Comparison of ENCODE assay signal across 31 mouse cellular contexts in genomic region chr7:31074713-31075069, GRCm38 (mm10). TPM values are rescaled to one million over a fixed set of nuclear protein-coding genes. Genes with fewer than 3 reads are reported as not detected.
DNase-seq lines count a peak whose midpoint lies in the region; ATAC-seq lines count a peak whose summit lies in the region.
"Had no signal": no experiment of that assay in that cellular context is flagged by ENCODE, and none has a peak within 500 bp of the region (broad histone marks: within the 10 kb centered on the region; RNA-seq: fewer than 3 reads in every experiment).

No protein-coding gene starts in this region.

- DNase-seq in layer of hippocampus, adult 11-12 months (ENCODE audit: low spot score), result peak; percentile 55
- DNase-seq in layer of hippocampus, postnatal 25 days (ENCODE audit: extremely low spot score in 1 of 2, low spot score in 1 of 2), result no peak
- peak; percentile 64 for DNase-seq in brain, adult 2 months (ENCODE audit: low read depth, low spot score)
- no peak for DNase-seq in embryonic facial prominence, embryonic 10.5 days (ENCODE audit: low spot score)
- no peak for DNase-seq in midbrain, embryonic 11.5 days (ENCODE audit: low spot score, missing footprints)
- DNase-seq: adrenal gland, postnatal 25 days; B cell, adult 2 months; gastrocnemius, postnatal 25 days; heart, postnatal 4 days; kidney, adult 9 months; kidney, postnatal 14 days; liver, embryonic 13.5 days; lung, adult 2 months; lung, postnatal 36 days; right cerebral cortex, adult 18-20 months; spleen, adult 18-20 months; thymus, adult 2 months; thymus, postnatal 36 days had no signal

- H3K4me3 ChIP-seq in embryonic facial prominence, embryonic 10.5 days, result no peak overlapping the region
- H3K4me3 ChIP-seq in stomach, embryonic 14.5 days (ENCODE audit: low read depth, low read length), result peak overlapping the region; percentile 30
- no peak overlapping the region for H3K4me3 ChIP-seq in heart, embryonic 12.5 days
- H3K4me3 ChIP-seq in midbrain, embryonic 11.5 days (ENCODE audit: low read depth, low read length), result no peak overlapping the region
- H3K4me3 ChIP-seq: forebrain, embryonic 13.5 days; liver, embryonic 13.5 days; midbrain, embryonic 12.5 days; myocyte; neural tube, embryonic 12.5 days had no signal

- no peak for ATAC-seq in stomach, embryonic 14.5 days (ENCODE audit: insufficient number of reproducible peaks, insufficient read depth, low FRiP score, low read depth)
- ATAC-seq in heart, embryonic 12.5 days (ENCODE audit: insufficient number of reproducible peaks, low FRiP score), result no peak
- no peak for ATAC-seq in midbrain, embryonic 11.5 days (ENCODE audit: low FRiP score)
- ATAC-seq: forebrain, embryonic 13.5 days; hindbrain, embryonic 16.5 days; intestine, postnatal 0 days had no signal

- H3K4me1 ChIP-seq in embryonic facial prominence, embryonic 10.5 days, result peaks cover 27% of the 10 kb centered on the region
- H3K4me1 ChIP-seq in stomach, embryonic 14.5 days (ENCODE audit: control insufficient read depth, insufficient read depth, low read length), result peaks cover 27% of the 10 kb centered on the region
- H3K4me1 ChIP-seq in heart, embryonic 12.5 days (replicated peaks), result peaks cover 5% of the 10 kb centered on the region; the same call in 1 of the 2 replicates
- no peaks in the 10 kb centered on the region for H3K4me1 ChIP-seq in midbrain, embryonic 11.5 days (ENCODE audit: control insufficient read depth, insufficient read depth, low read length)
- H3K4me1 ChIP-seq: midbrain, embryonic 12.5 days had no signal

- H3K36me3 ChIP-seq in embryonic facial prominence, embryonic 10.5 days (replicated peaks), result no peaks in the 10 kb centered on the region
- H3K36me3 ChIP-seq in stomach, embryonic 14.5 days (ENCODE audit: control insufficient read depth, insufficient read depth, low read length), result 0 out of 2 replicates have a peak, but pooled peaks cover 3% of the 10 kb centered on the region
- H3K36me3 ChIP-seq in heart, embryonic 12.5 days, result no peaks in the 10 kb centered on the region
- H3K36me3 ChIP-seq in midbrain, embryonic 11.5 days (ENCODE audit: control insufficient read depth, insufficient read depth, low read length), result no peaks in the 10 kb centered on the region
- H3K36me3 ChIP-seq: limb, embryonic 15.5 days; liver, embryonic 13.5 days; midbrain, embryonic 12.5 days; neural tube, embryonic 12.5 days had no signal

- H3K9ac ChIP-seq in stomach, embryonic 14.5 days (replicated peaks; ENCODE audit: low read depth, low read length), result no peak overlapping the region
- H3K9ac ChIP-seq in heart, embryonic 12.5 days, result no peak overlapping the region
- no peak overlapping the region for H3K9ac ChIP-seq in midbrain, embryonic 11.5 days (ENCODE audit: low read length)
- H3K9ac ChIP-seq: forebrain, embryonic 13.5 days; limb, embryonic 15.5 days; liver, embryonic 13.5 days; midbrain, embryonic 12.5 days; neural tube, embryonic 12.5 days had no signal

- H3K27me3 ChIP-seq in embryonic facial prominence, embryonic 10.5 days (replicated peaks; ENCODE audit: low read depth, poor library complexity, severe bottlenecking), result no peaks in the 10 kb centered on the region
- H3K27me3 ChIP-seq in stomach, embryonic 14.5 days (ENCODE audit: control insufficient read depth, insufficient read depth, low read length), result no peaks in the 10 kb centered on the region
- no peaks in the 10 kb centered on the region for H3K27me3 ChIP-seq in heart, embryonic 12.5 days (replicated peaks)
- H3K27me3 ChIP-seq in midbrain, embryonic 11.5 days (ENCODE audit: control insufficient read depth, insufficient read depth, low read length), result no peaks in the 10 kb centered on the region
- H3K27me3 ChIP-seq: forebrain, embryonic 13.5 days; limb, embryonic 15.5 days; liver, embryonic 13.5 days; midbrain, embryonic 12.5 days; neural tube, embryonic 12.5 days had no signal

- H3K27ac ChIP-seq in embryonic facial prominence, embryonic 10.5 days (replicated peaks), result 0 out of 2 replicates have a peak overlapping the region, but pooled peaks have one; percentile 10
- H3K27ac ChIP-seq in stomach, embryonic 14.5 days (ENCODE audit: low read length), result peak overlapping the region; percentile 87; the same call in 1 of the 2 replicates
- no peak overlapping the region for H3K27ac ChIP-seq in heart, embryonic 12.5 days (ENCODE audit: poor library complexity, severe bottlenecking)
- H3K27ac ChIP-seq in midbrain, embryonic 11.5 days (ENCODE audit: low read depth, low read length), result no peak overlapping the region
- H3K27ac ChIP-seq: forebrain, embryonic 13.5 days; limb, embryonic 15.5 days; liver, embryonic 13.5 days; midbrain, embryonic 12.5 days; neural tube, embryonic 12.5 days had no signal

- H3K4me2 ChIP-seq in stomach, embryonic 14.5 days (replicated peaks; ENCODE audit: low read depth, low read length), result peak overlapping the region; percentile 34
- no peak overlapping the region for H3K4me2 ChIP-seq in heart, embryonic 12.5 days
- no peak overlapping the region for H3K4me2 ChIP-seq in midbrain, embryonic 11.5 days
- H3K4me2 ChIP-seq: forebrain, embryonic 13.5 days; heart, embryonic 11.5 days; limb, embryonic 15.5 days; liver, embryonic 13.5 days; midbrain, embryonic 12.5 days; neural tube, embryonic 12.5 days had no signal

- no peaks in the 10 kb centered on the region for H3K9me3 ChIP-seq in embryonic facial prominence, embryonic 10.5 days
- no peaks in the 10 kb centered on the region for H3K9me3 ChIP-seq in stomach, embryonic 14.5 days (ENCODE audit: control insufficient read depth, low read depth, low read length)
- no peaks in the 10 kb centered on the region for H3K9me3 ChIP-seq in heart, embryonic 12.5 days (replicated peaks)
- no peaks in the 10 kb centered on the region for H3K9me3 ChIP-seq in midbrain, embryonic 11.5 days (ENCODE audit: control insufficient read depth, low read length)
- H3K9me3 ChIP-seq: forebrain, embryonic 13.5 days; limb, embryonic 15.5 days; liver, embryonic 13.5 days; midbrain, embryonic 12.5 days; neural tube, embryonic 12.5 days had no signal

- WGBS in embryonic facial prominence, embryonic 10.5 days, result 79% methylated on average over 5 of the region's 5 CpGs
- WGBS in stomach, embryonic 14.5 days, result 70% methylated on average over 5 of the region's 5 CpGs
- WGBS in heart, embryonic 12.5 days, result 78% methylated on average over 5 of the region's 5 CpGs
- 85% methylated on average over 5 of the region's 5 CpGs for WGBS in midbrain, embryonic 11.5 days

RNA-seq across cellular contexts. Expression of gene Fxyd3, which starts 1.8 kb away (rescaled TPM):
- total RNA-seq in layer of hippocampus, postnatal 25 days (2021), result not detected
- 7.5 and 8.8 TPM in 2 replicates for polyA plus RNA-seq in embryonic facial prominence, embryonic 10.5 days (2016; fragmentation: Nextera tagmentation; extraction: Ambion mirVana)
- 458 and 479 TPM in 2 replicates for polyA plus RNA-seq in stomach, embryonic 14.5 days (2014; fragmentation: Nextera tagmentation; extraction: Ambion mirVana)
- polyA plus RNA-seq in heart, embryonic 12.5 days (2016; fragmentation: Nextera tagmentation; extraction: Ambion mirVana), result 0.15 and 0.23 TPM in 2 replicates
- 1.8 and 2.3 TPM in 2 replicates for polyA plus RNA-seq in midbrain, embryonic 11.5 days (2014; fragmentation: Nextera tagmentation; extraction: Ambion mirVana)
- total RNA-seq: left cerebral cortex, postnatal 36 days; megakaryocyte, adult 5-6 weeks had no signal
- polyA plus RNA-seq: forebrain, embryonic 13.5 days; midbrain, postnatal 0 days had no signal

RNA-seq across cellular contexts. Expression of gene Lgi4, which starts 15.5 kb away (rescaled TPM):
- 10 to 100 TPM; 31.9 to 36.1 TPM for total RNA-seq in layer of hippocampus, postnatal 25 days (2021)
- 2.5 and 2.8 TPM in 2 replicates for polyA plus RNA-seq in embryonic facial prominence, embryonic 10.5 days (2016; fragmentation: Nextera tagmentation; extraction: Ambion mirVana)
- polyA plus RNA-seq in stomach, embryonic 14.5 days (2014; fragmentation: Nextera tagmentation; extraction: Ambion mirVana), result 0.78 and 1.7 TPM in 2 replicates
- polyA plus RNA-seq in heart, embryonic 12.5 days (2016; fragmentation: Nextera tagmentation; extraction: Ambion mirVana), result 0.14 TPM in 1 of 2 replicates, not detected in the other
- 0.58 and 0.85 TPM in 2 replicates for polyA plus RNA-seq in midbrain, embryonic 11.5 days (2014; fragmentation: Nextera tagmentation; extraction: Ambion mirVana)
- polyA plus RNA-seq: myocyte had no signal

RNA-seq across cellular contexts. Expression of gene Fxyd1, which starts 17.7 kb away (rescaled TPM):
- 100 to 1,000 TPM; 103 to 113 TPM for total RNA-seq in layer of hippocampus, postnatal 25 days (2021)
- 9.8 and 12.2 TPM in 2 replicates for polyA plus RNA-seq in embryonic facial prominence, embryonic 10.5 days (2016; fragmentation: Nextera tagmentation; extraction: Ambion mirVana)
- polyA plus RNA-seq in stomach, embryonic 14.5 days (2014; fragmentation: Nextera tagmentation; extraction: Ambion mirVana), result 86.7 and 99.3 TPM in 2 replicates
- polyA plus RNA-seq in heart, embryonic 12.5 days (2016; fragmentation: Nextera tagmentation; extraction: Ambion mirVana), result 927 and 934 TPM in 2 replicates
- 4.8 and 5.4 TPM in 2 replicates for polyA plus RNA-seq in midbrain, embryonic 11.5 days (2014; fragmentation: Nextera tagmentation; extraction: Ambion mirVana)
- total RNA-seq: megakaryocyte, adult 5-6 weeks had no signal

RNA-seq across cellular contexts. Expression of gene Fxyd7, which starts 23.4 kb away (rescaled TPM):
- total RNA-seq in layer of hippocampus, postnatal 25 days (2021), result 100 to 1,000 TPM; 151 to 157 TPM
- polyA plus RNA-seq in embryonic facial prominence, embryonic 10.5 days (2016; fragmentation: Nextera tagmentation; extraction: Ambion mirVana), result 0.55 and 3.1 TPM in 2 replicates
- 35.7 and 42.2 TPM in 2 replicates for polyA plus RNA-seq in stomach, embryonic 14.5 days (2014; fragmentation: Nextera tagmentation; extraction: Ambion mirVana)
- 1.4 and 1.7 TPM in 2 replicates for polyA plus RNA-seq in heart, embryonic 12.5 days (2016; fragmentation: Nextera tagmentation; extraction: Ambion mirVana)
- polyA plus RNA-seq in midbrain, embryonic 11.5 days (2014; fragmentation: Nextera tagmentation; extraction: Ambion mirVana), result 5.4 and 6.2 TPM in 2 replicates
- polyA plus RNA-seq: myocyte had no signal

RNA-seq across cellular contexts. Expression of gene Fxyd5, which starts 32.4 kb away (rescaled TPM):
- 10 to 100 TPM; 20.2 to 22.7 TPM for total RNA-seq in layer of hippocampus, postnatal 25 days (2021)
- polyA plus RNA-seq in embryonic facial prominence, embryonic 10.5 days (2016; fragmentation: Nextera tagmentation; extraction: Ambion mirVana), result 9.1 and 9.5 TPM in 2 replicates
- polyA plus RNA-seq in stomach, embryonic 14.5 days (2014; fragmentation: Nextera tagmentation; extraction: Ambion mirVana), result 19.9 and 20.2 TPM in 2 replicates
- polyA plus RNA-seq in heart, embryonic 12.5 days (2016; fragmentation: Nextera tagmentation; extraction: Ambion mirVana), result 34.8 and 37.3 TPM in 2 replicates
- polyA plus RNA-seq in midbrain, embryonic 11.5 days (2014; fragmentation: Nextera tagmentation; extraction: Ambion mirVana), result 11.3 and 12.6 TPM in 2 replicates

Comparison
In these comparisons a context has a peak if more than half of its experiments do, and no peak if none do; other contexts are left out.
1. DNase-seq: peak in layer of hippocampus, adult 11-12 months (single experiment) and brain, adult 2 months (single experiment); none in layer of hippocampus, postnatal 25 days (0 of 2), embryonic facial prominence, embryonic 10.5 days (single experiment) and midbrain, embryonic 11.5 days (single experiment).
2. H3K27ac ChIP-seq: peak in embryonic facial prominence, embryonic 10.5 days (single experiment) and stomach, embryonic 14.5 days (single experiment); none in heart, embryonic 12.5 days (single experiment) and midbrain, embryonic 11.5 days (single experiment).
3. RNA of gene Fxyd3, which starts 1.8 kb away (polyA plus RNA-seq): 458 to 479 TPM in stomach, embryonic 14.5 days; 7.5 to 8.8 TPM in embryonic facial prominence, embryonic 10.5 days, 1.8 to 2.3 TPM in midbrain, embryonic 11.5 days and 0.15 to 0.23 TPM in heart, embryonic 12.5 days; every median in the first group is over 10 times any median in the second.